Mouse (Mus musculus): ENCODE results near the gene Angptl8.
"Not testable (repeated sequence)": the region's sequence is repeated elsewhere in the genome, so short reads cannot be mapped to it uniquely, and the experiment has no call there.

The Angptl8 gene

DNA sequence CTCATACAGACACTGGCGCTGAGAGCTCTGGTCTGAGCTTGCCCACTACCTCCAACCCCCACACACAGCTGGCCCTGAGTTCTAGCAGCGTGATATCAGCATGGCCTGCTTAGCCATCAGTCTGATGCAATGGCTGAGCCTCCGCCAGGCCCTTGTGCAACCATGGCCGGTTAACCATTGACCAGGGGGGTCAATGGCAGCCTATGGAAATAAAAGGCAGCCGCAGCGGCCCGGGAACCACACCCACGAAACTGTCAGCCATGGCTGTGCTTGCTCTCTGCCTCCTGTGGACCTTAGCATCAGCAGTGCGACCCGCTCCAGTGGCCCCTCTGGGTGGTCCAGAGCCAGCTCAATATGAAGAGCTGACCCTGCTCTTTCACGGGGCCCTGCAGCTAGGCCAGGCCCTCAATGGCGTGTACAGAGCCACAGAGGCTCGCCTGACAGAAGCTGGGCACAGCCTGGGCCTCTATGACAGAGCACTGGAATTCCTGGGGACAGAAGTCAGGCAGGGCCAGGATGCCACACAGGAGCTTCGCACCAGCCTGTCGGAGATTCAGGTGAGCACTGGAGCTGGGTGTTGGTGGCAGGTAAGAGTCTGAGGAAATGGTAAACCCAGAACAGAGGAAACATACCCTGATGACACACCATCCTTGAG is at the start of gene Angptl8:
TSS of gene Angptl8 (plus strand) at position 253 of the 655 bp plus-strand sequence.
- DNase-seq (ENCODE audit: low spot score) = peak; percentile 85

DNA sequence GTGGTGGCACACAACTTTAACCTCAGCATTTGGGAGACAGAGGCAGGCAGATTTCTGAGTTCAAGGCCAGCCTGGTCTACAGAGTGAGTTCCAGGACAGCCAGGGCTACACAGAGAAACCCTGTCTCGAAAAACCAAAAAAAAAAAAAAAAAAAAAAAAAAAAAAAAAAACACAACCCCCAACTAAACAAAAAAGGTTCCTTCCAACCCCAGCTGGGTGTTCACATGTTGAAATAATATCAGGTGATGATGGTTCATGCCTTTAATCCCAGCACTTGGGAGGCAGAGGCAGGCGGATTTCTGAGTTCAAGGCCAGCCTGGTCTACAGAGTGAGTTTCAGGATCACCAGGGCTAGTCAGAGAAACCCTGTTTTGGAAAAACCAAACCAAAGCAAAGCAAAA is 49.0 kb upstream of the Angptl8 start:
- not testable (repeated sequence) for DNase-seq (ENCODE audit: low spot score)

DNA sequence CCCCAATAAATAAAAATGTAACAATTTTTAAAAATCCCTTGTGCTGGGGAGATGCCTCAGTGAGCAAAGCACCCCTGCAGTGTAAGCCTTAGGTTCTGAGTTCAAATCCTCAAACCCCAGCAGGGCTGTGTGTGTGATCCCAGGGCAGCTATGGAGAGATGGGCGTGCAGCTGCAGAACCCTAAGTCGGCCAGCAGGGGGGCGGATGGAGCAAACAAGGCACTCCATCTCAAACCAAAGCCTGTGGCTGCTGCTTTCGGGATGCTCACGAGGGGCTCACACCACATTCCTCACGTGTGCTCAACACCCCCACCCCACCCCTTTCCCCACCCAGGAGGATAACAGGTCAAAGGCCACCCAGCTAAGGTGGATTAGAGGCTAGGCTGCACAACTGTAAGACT is 48.4 kb upstream of the Angptl8 start:
- peak; percentile 77 for DNase-seq (ENCODE audit: low spot score)

DNA sequence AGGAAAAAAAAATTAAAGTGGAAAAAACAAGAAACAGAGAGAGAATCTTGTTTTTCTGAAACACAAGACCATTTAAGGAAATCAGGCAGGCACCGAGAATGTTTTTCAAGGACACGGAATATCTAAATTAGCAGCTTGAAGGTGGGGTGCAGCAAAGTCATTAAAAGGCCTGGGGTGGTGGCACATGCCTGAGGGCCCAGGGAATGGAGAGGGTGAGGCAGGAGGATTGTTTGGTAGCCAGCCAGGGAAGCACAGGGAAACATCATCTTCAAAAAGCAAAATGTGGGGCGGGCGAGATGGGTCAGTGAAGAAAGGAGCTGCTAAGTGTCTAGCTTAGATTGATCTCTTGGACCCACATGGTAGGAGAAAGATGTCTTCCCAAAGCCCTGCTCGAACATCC is 47.7 kb upstream of the Angptl8 start:
- no peak for DNase-seq (ENCODE audit: low spot score)

DNA sequence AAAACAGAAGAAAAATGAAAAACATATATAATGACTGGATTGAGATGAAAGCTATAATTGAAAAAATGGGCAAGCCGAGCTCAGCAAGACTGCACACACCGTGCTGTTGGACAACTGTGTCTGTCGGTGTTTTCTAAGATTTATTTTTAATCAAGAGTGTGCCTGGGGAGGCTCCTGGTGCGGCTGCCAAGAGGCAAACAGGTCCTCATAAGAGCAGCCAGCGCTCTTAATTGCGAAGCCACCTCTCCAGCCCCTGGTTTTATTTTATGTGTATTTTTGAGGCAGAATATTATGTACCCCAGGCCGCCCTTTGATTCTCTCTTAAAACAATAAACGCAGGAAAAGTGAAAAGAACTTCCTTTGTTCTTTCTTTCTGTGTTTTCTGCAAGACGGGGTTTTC is 47.1 kb upstream of the Angptl8 start:
- DNase-seq (ENCODE audit: low spot score) = no peak

DNA sequence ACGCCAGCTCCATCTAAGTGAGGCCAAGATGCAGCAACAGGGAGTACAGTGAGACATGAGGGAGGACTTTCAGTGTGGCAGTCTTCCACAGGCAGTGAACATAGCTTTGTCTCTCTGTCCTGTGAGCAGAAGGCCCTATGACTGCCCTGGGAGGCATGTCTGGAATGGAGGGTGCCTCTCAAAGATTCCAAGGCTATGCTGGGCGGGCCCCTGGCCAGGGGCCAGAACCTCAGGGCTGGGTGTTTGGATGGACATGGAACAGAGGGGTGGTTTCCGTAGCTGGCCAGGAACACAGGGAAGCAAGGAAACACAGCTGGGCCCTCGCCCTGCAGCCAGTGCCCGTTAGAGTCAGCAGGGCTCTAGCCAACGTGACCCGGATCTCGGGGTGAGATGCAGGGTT is 43.4 kb upstream of the Angptl8 start:
- peak; percentile 80 for DNase-seq (ENCODE audit: low spot score)

DNA sequence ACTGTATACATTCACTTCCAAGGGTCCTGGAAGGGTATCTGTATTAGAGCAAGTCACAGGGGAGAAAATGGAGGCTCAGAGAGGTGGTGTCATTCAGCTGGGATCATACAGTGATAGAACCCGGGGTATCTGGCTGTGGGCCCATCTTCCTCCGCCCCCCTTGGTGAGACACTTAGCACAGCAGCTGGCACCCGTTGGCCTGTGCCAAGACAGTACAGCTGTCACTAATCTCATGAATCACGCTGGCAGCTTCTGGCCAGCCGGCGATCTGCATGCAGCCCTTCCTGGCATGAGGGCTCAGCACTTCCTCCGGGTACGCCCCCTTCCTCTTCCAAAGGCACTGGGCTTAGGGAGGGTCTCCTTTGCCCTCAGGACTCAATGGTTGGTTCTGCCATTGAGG is 42.7 kb upstream of the Angptl8 start:
- peak; percentile 57 for DNase-seq (ENCODE audit: low spot score)

DNA sequence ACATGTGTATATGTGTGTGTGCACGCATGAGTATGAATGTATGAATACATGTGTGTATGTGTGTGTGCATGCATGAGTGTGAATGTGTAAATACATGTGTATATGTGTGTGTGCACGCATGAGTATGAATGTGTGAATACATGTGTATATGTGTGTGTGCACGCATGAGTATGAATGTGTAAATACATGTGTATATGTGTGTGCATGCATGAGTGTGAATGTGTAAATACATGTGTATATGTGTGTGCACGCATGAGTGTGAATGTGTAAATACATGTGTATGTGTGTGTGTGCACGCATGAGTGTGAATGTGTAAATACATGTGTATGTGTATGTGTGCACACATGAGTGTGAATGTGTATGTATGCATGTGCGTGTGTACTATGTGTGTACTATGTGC is 41.8 kb upstream of the Angptl8 start:
- not testable (repeated sequence) for DNase-seq (ENCODE audit: low spot score)

DNA sequence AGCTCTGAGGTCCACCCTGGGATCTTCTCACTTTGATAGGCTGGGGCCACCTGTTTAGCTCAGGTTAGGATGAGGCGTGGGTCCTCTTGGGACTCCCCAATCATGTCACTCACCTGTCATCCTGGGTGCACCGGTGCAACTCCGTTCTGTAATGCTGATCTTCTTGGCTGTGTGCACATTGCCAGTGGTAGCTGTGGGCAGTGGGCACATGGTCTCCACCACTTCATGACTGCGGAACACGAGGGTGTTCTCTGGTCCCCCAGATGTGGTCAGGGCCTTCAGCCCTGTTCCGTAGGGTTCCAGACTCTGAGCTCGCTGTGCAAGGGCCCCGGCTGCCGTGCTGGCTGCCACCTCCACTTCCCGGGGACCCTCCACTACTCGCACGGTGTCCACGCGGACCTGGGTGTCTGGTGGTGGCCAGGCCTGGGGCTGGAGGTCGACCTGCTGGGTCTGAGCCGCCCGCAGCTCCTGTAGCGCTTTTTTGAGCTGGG is 40.9 kb upstream of the Angptl8 start:
- DNase-seq (ENCODE audit: low spot score) = no peak

DNA sequence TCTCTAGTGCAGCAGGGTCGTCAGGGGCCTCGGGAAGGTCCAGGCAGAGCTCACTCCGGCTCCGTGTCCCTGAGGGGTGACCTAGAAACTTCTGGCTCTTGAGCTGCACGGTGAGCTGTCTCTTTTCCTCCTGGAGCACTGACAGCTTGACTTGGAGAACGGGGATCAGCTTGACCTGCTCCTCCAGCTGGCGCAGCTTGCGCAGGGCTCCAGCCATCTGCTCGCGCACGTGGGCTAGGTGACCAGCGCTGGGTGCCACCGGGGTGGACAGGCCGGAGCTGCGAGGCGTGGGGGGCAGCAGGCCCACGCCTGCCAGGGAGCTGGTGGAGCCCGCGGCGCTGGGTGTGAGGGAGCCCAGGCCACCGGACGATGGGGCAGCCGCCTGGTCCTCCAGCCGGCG is 40.4 kb upstream of the Angptl8 start:
- DNase-seq (ENCODE audit: low spot score) = no peak

DNA sequence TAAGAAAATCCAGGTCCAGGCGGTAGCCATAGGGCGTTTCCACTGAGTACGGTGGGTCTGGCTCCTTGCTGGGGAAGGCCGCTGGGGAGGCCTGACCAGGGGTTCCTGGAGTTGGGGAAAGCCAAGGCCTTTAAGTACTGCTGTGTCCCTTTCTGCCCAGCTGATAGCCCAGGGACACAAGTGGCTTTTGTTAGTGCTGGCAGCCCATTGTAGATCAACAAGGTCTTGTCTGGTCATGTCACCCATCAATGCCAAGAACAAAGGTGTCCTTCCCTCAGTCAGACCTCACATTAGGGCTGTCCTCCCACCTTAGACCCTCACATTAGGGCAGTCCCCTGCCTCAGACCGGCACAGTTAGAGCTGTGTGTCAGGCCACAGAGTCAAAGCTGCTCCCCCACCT is 39.7 kb upstream of the Angptl8 start:
- DNase-seq (ENCODE audit: low spot score) = no peak

DNA sequence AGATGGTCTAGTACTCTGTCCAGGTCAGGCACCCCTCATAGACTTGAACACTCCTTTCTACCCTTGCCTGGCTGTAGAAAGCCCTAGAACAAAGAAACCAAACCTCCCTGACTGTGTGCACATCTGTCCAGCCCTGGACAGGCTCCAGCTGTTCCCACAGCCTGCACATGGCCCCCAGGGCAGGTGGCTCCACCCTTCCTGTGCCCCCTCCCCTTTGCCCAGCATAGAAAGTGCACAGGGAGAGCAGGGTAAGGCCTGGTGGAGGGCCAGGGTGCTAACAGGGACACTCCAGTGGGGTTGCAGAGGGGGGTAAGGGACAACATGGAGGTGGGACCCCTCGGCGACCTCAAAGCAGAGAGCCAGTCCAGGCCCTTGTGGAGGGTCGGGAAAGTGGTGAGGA is 39.1 kb upstream of the Angptl8 start:
- no peak for DNase-seq (ENCODE audit: low spot score)

DNA sequence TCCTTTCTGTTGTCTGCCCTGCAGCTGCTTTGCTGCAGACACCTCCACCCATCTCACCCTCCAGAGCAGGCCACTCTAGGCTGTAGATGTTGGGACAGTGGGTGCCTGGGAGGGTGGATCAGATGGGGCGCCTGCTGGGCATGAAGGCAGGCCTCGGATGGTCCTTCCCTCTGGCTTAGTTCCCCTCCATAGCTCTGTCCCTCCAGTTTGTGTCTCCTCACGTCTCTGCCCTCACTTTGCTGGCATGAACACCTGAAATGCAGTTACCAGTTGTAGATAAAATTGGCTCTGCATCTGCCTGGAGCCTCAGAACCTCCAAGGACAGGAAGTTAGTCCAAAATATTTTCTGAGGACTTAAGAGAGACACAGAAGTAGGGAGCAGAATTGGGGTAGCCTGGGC is 38.4 kb upstream of the Angptl8 start:
- no peak for DNase-seq (ENCODE audit: low spot score)

DNA sequence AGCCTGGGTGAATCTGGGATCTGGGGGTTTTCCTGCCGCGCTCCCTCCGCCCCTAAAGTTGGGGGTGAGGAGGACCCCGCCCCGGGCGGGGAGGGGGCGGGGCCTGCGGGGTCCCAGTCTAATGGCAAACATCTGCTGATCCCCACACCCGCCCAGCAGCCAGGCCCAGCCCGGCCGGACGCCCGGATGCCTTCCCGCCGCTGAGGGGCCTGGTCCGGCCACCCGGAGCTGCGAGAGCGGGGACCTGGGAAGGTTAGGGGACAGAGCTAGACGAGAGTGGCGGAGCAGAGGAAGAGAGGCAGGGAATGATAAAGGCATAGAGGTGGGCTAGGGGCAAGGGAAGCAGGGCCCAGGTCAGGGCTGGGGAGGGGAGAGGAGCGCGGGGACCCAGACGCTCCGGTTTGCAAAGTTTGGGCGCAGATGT is 37.4 kb upstream of the Angptl8 start:
- peak; percentile 55 for DNase-seq (ENCODE audit: low spot score)

DNA sequence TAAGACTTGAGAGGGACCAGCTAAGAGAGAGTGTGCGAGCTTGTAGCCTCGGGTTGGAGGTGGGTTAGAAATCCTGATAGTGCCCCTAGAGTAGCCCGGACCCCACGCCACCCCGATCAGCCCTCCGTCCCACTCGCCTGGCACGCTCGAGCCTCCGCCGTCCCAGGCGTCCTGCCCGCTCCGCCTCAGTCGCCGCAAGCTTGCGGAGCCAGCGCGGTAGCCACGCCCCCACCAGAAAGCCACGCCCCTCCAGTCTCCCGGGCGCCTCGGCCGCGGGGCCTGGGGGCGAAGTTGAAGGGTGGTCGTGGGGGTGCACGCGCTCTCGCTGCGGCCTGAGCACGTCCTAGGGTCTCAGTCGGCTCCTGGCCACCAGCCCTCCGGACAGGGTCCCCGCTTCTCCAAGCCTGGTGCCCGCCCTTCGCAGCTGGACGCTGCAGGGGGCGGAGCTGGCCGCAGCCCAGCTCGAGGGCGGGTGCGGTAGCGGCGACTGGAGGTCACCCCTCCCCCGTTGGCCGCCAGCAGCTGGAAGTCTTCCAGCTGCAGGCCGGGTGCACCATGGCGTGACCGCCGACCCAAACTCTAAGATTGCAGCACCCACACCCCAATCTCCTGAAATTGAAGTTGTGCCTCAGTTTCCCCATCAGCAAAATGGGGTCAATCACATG is 36.8 kb upstream of the Angptl8 start, which contains the start of gene Kank2:
TSS of gene Kank2 (minus strand) at position 400 of the 665 bp plus-strand sequence.
- DNase-seq (ENCODE audit: low spot score) = peak; percentile 88

DNA sequence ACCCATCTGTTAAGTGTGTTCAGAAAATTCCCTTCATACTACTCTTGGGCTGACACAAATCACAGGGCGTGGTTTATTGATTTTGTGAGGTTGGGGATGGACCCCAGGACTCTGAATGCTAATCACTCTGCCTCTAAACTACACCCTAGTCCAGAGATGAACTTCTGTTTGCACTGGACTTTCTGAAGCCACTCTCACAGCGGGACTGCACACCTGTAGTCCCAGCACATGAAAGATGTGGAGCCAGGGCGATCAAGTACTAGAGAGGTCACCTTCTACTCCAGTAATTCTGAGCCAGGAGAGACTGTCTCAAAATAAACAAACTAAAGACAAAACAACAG is 36.3 kb upstream of the Angptl8 start:
- DNase-seq (ENCODE audit: low spot score) = no peak

DNA sequence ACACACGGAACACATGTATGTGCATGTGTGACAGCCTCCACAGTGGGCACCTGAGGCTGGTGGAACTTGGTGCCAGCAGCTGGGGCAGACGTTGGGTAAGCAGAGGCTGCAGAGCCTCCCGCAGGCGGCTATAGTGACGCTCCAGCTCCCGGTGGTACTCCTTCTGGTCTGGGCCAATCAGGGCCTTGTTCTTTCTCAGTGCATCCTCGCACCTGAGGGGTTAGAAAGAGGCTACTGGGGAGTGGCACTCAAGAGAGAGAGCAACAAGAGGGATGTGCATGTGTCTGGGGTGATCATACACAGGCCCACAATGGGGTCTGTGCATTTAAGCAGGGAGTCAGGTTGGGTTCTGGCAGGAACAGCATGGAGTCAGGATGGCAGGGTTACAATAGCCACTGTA is 34.2 kb upstream of the Angptl8 start:
- no peak for DNase-seq (ENCODE audit: low spot score)

DNA sequence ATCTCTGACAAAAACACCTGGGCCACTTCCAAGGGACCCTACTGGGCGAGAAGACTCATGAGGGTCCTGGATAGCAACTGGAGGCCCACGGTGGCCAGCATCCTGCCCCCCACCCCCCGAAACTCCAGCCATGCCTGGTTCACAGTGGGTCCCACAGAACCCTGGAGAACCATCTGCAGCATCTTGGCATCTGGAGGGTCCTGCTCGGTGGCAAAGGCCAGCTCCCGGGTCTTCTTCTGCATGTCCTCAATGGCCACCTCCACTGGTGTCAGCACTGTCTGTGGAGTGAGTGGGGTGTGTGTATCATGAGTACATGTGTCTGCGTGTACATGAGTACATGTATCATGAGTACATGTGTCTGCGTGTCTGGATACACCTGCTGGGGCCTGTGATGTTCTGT is 33.7 kb upstream of the Angptl8 start:
- DNase-seq (ENCODE audit: low spot score) = no peak

DNA sequence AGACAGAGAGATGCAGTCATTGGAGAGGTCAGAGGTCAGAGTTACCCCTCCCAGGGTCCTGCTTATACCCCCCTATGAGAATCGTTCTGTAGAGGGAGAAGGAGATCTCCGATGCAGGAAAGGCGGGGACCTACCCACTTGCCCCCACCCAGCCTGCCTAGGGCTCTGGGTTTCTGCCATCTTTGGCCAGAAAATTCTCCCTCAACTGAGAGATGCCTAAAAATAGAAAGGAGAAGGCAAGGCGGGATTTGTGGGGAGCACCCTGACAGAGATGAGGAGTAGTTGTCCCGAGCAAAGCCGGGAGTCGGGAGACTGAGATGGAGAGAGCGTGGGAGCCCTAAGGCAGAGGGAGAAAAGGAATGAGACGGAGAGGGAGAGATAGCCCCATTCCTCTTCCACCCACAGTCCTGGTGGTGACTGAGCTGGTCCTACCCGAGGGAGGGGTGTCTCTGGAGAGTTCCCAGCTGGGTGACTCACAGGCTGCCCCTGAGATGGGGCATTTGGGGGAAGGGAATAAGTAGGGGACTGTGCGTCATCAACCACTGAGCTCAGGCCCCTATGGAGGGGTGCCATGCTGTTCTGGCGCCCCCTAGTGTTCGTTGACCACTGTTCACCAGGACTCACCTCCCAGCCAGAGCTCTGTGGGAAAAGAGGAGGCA is 31.2 kb upstream of the Angptl8 start:
- peak; percentile 88 for DNase-seq (ENCODE audit: low spot score)

DNA sequence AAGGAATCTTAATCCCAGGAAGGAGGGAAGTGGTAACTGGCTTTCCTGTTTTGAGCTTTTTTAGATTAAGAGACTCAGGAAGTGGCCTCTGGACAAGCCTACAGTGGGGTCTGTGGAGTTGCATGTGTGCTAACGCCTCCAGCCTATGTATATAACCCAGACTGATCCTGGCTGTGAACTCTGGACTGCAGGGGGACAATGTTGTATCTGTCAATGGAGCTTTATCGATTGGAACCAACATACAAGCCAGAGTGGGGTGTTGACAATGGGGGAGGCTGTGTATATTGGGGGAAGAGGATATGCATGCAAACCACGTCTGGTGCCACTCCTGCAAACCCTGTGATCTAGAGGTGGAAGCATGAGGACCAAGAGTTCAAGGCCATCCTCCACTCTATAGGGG is 28.9 kb upstream of the Angptl8 start:
- no peak for DNase-seq (ENCODE audit: low spot score)

DNA sequence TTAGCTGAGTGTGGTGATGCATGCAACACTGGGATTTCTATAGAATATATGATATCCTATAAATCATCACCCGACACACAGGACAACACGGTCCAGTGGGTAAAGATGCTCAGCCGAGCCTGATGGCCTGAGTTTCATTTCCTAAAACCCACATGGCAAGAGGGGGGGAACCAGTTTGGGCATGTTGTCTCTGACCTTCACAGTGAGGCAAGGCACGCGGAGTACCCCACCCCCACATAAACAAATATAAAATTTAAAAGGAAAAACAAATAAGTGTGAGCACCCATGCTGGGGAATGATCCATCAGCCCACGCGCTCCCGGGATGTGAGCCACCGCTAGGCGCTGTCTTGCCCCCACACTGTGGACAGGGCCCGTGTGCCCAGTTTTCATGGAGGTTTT is 28.3 kb upstream of the Angptl8 start:
- DNase-seq (ENCODE audit: low spot score) = no peak

DNA sequence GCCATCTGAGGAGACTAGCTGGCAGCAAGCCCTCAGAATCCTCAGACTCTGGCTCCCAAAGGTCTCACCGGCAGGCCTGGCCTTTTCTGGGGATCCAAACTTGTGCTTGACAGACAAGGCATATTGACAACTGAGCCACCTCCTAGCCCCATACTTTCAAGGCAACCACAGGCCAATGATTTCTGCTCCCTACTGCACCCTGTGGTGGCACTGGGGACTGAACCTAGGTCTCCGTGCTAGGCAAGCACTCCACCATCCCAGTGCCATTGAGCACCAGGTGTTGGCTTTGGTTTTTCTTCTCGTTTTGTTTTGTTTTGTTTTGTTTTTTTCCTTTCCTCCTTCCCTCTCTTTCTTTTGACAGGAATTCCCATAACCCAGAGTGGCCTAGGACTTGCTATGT is 26.7 kb upstream of the Angptl8 start:
- DNase-seq (ENCODE audit: low spot score) = no peak

DNA sequence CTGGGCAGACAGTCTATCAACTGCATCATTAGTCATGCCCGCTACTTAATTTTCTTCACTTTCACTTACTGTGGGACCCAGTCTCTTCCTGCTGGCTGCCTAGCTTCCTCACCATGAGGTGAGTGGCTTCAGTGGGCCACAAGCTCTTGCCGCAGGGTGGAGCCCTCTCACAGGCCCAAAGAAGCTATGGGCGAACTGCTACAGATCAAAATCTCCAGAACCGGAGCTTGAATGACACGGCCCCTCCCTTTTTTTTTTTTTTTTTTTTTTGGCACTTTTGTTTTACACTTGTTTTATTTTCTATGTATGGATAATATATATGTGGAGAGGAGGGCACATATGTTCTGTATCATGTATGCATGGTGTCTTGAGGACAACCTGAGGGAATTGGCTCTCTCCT is 24.1 kb upstream of the Angptl8 start:
- DNase-seq (ENCODE audit: low spot score) = no peak

Data from lung, postnatal 25 days (tissue).